Mouse (Mus musculus): ENCODE data around the gene Smim12.

Smim12 gene

GRCm38 (mm10) chr4:127243552-127243951 lies at the start of gene Smim12:
Smim12 (plus strand) TSS chr4:127243784.
- peak; percentile 97 for DNase-seq (ENCODE audit: low read depth)

- DNase-seq (ENCODE audit: low read depth) = no peak
Measured at GRCm38 (mm10) chr4:127194477-127195269, 48.9 kb upstream of the Smim12 start.

- DNase-seq (ENCODE audit: low read depth) = no peak
Measured at GRCm38 (mm10) chr4:127198609-127199008, 45.0 kb upstream of the Smim12 start.

- no peak for DNase-seq (ENCODE audit: low read depth)
Measured at GRCm38 (mm10) chr4:127199406-127199805, 44.2 kb upstream of the Smim12 start.

GRCm38 (mm10) chr4:127200164-127200722 lies 43.3 kb upstream of the Smim12 start:
- DNase-seq (ENCODE audit: low read depth) = no peak

GRCm38 (mm10) chr4:127200769-127201617 lies 42.6 kb upstream of the Smim12 start:
- DNase-seq (ENCODE audit: low read depth) = no peak

- no peak for DNase-seq (ENCODE audit: low read depth)
Measured at GRCm38 (mm10) chr4:127203081-127203480, 40.5 kb upstream of the Smim12 start.

- DNase-seq (ENCODE audit: low read depth) = no peak
Measured at GRCm38 (mm10) chr4:127211318-127211717, 32.3 kb upstream of the Smim12 start.

GRCm38 (mm10) chr4:127214510-127214909 lies 29.1 kb upstream of the Smim12 start:
- no peak for DNase-seq (ENCODE audit: low read depth)

GRCm38 (mm10) chr4:127215103-127215502 lies 28.5 kb upstream of the Smim12 start:
- DNase-seq (ENCODE audit: low read depth) = no peak

GRCm38 (mm10) chr4:127215799-127216198 lies 27.8 kb upstream of the Smim12 start:
- DNase-seq (ENCODE audit: low read depth) = no peak

GRCm38 (mm10) chr4:127216251-127216651 lies 27.3 kb upstream of the Smim12 start:
- DNase-seq (ENCODE audit: low read depth) = no peak

- DNase-seq (ENCODE audit: low read depth) = no peak
Measured at GRCm38 (mm10) chr4:127217048-127217447, 26.5 kb upstream of the Smim12 start.

- DNase-seq (ENCODE audit: low read depth) = no peak
Measured at GRCm38 (mm10) chr4:127223291-127223690, 20.3 kb upstream of the Smim12 start.

- no peak for DNase-seq (ENCODE audit: low read depth)
Measured at GRCm38 (mm10) chr4:127223755-127224154, 19.8 kb upstream of the Smim12 start.

GRCm38 (mm10) chr4:127224444-127225100 lies 19.0 kb upstream of the Smim12 start:
- DNase-seq (ENCODE audit: low read depth) = no peak

GRCm38 (mm10) chr4:127226067-127226466 lies 17.5 kb upstream of the Smim12 start:
- no peak for DNase-seq (ENCODE audit: low read depth)

GRCm38 (mm10) chr4:127227051-127227673 lies 16.4 kb upstream of the Smim12 start:
- no peak for DNase-seq (ENCODE audit: low read depth)

GRCm38 (mm10) chr4:127232028-127232427 lies 11.6 kb upstream of the Smim12 start:
- no peak for DNase-seq (ENCODE audit: low read depth)

- DNase-seq (ENCODE audit: low read depth) = no peak
Measured at GRCm38 (mm10) chr4:127232551-127232950, 11.0 kb upstream of the Smim12 start.

GRCm38 (mm10) chr4:127233416-127234125 lies 10.0 kb upstream of the Smim12 start:
- DNase-seq (ENCODE audit: low read depth) = no peak
